Mouse (Mus musculus): ENCODE results near the gene Rhbdf1. TPM values are rescaled to one million over a fixed set of nuclear protein-coding genes. Genes with fewer than 3 reads are reported as not detected.

The Rhbdf1 gene
- 10 to 100 TPM; 17.9 to 19.9 TPM for total RNA-seq (2021)
- long read RNA-seq, experiment 1, partial matches to known transcripts: 1 of 42 reads
- long read RNA-seq, experiment 1, other reads (novel, unspliced or antisense): 38 of 42 reads
- long read RNA-seq, experiment 2, transcript Rhbdf1-201 (18 exons, 2,946 nt): major isoform, 7 of 31 reads
- long read RNA-seq, experiment 2, partial matches to known transcripts: 4 of 31 reads
- long read RNA-seq, experiment 2, other reads (novel, unspliced or antisense): 20 of 31 reads

DNA sequence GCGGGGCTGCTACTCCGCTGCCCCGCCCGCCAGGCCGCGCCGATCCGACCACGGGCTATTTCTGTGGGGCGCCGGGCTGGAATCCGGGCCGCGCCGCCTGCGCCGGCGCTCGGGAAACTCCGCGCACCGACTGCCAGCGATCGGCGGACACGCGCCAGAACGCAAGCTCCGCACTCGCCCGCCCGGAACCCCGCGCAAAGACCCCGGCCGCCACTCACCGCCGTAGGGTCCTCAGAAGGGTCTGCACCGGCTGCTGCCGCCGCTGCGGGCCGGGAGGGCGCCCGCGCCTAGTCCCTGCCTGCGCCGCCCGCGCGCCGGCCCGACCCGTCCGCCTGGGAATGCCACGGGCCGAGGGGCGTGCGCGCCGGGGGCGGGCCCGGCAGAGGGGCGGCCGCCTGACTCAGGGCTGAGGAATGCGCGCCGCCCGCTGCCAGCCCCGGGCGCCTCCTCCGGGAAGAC lies at the start of gene Rhbdf1:
Rhbdf1 (minus strand) TSS at position 350 of the 459 bp plus-strand sequence.
- intact Hi-C loops (cut with DNase I): no loop called here
- TF ChIP-seq CTCF (IDR thresholded peaks at IDR 0.05): no peak
- peak; percentile 88 for DNase-seq
- peak within 1 kb of the TSS; percentile 98 for H3K4me3 ChIP-seq
- H3K27ac ChIP-seq: peak within 1 kb of the TSS; percentile 95

DNA sequence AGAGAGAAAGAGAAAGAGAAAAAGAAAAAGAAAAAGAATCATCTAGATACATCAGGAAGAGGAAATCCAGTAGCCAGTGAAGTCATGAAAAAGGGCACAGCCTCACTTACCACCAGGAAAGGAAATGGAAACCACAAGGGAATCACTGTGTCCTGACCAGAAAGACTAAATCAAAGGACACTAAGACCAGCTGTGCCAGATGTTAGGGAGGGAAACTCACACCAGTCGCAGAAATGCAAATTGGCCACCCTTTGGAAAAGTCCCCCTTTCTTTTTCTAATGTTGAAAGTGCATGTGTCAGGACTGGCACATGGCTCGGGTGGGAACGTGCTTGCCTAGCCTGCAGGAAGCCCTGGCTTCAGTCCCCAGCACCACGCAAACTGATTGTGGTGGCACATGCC lies 49.1 kb upstream of the Rhbdf1 start:
- Histone ChIP-seq H3K4me3 (no peak overlapping the region), H3K27ac (no peak overlapping the region)
- TF ChIP-seq CTCF (IDR thresholded peaks at IDR 0.05): no peak
- intact Hi-C loops (cut with DNase I): no loop called here
- no peak for DNase-seq

DNA sequence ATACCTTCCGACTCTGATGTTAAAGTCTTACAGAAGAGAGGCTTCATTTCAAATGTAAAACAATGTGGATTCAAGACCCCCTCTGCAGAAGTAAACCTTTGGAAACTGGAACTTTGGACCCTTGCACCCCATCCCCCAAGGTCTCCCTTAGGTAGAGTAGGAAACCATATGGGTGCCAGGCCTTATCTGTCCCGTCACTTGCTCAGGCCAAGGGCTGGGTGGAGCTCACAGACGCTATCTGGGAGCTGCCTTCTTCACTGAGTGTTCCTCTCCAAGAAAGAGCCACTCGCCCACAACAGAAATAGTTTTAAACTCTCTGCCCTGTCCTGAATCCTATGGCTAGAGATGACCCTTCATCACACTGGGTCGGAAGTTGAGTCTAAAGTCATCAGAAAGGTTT lies 46.9 kb upstream of the Rhbdf1 start:
- TF ChIP-seq CTCF (IDR thresholded peaks at IDR 0.05): no peak
- no peak overlapping the region for H3K4me3 ChIP-seq
- intact Hi-C loops (cut with DNase I): no loop called here
- DNase-seq: no peak
- H3K27ac ChIP-seq: no peak overlapping the region

- H3K27ac ChIP-seq: peak overlapping the region; percentile 97
- no peak for DNase-seq
- intact Hi-C loops (cut with DNase I): no loop called here
- peak overlapping the region; percentile 81 for H3K4me3 ChIP-seq
- no peak for TF ChIP-seq CTCF (IDR thresholded peaks at IDR 0.05)
Observed at GRCm38 (mm10) chr11:32267964-32268363, 45.9 kb upstream of the Rhbdf1 start.

GRCm38 (mm10) chr11:32267188-32267884 lies 45.2 kb upstream of the Rhbdf1 start, which contains the start of gene Nprl3:
Gene Nprl3 (minus strand): TSS chr11:32267707.
- intact Hi-C loops (cut with DNase I): no loop called here
- no peak for TF ChIP-seq CTCF (IDR thresholded peaks at IDR 0.05)
- peak; percentile 99 for DNase-seq
- peak within 1 kb of the TSS; percentile 97 for H3K27ac ChIP-seq
- H3K4me3 ChIP-seq: peak within 1 kb of the TSS; percentile 81

DNA sequence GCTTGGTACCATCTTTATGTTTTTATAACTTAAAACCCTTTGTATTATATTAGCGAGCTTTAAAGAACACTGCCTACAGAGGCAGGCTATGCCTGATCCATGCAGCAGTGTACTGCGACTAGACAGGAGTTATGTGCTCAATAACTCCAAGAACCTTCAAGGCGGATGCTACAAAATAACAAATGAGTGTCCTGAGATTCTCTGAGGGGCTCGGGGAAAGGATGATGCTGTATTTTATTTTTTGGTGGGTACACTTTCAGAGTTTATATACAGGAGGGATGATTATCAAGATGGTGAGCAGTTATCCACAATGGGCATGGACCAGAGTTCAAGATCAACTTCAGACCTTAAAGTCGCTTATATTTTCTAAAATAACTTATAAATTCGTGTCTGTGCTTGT lies 44.7 kb upstream of the Rhbdf1 start:
- Histone ChIP-seq H3K27ac (peak overlapping the region; percentile 97), H3K4me3 (peak overlapping the region; percentile 81)
- no peak for DNase-seq
- intact Hi-C loops (cut with DNase I): no loop called here
- no peak for TF ChIP-seq CTCF (IDR thresholded peaks at IDR 0.05)

- no peak for TF ChIP-seq CTCF (IDR thresholded peaks at IDR 0.05)
- DNase-seq: no peak
- Histone ChIP-seq H3K4me3 (no peak overlapping the region; the same call in 1 of the 2 replicates), H3K27ac (no peak overlapping the region)
- intact Hi-C loops (cut with DNase I): no loop called here
Observed at GRCm38 (mm10) chr11:32266194-32266593, 44.1 kb upstream of the Rhbdf1 start.

DNA sequence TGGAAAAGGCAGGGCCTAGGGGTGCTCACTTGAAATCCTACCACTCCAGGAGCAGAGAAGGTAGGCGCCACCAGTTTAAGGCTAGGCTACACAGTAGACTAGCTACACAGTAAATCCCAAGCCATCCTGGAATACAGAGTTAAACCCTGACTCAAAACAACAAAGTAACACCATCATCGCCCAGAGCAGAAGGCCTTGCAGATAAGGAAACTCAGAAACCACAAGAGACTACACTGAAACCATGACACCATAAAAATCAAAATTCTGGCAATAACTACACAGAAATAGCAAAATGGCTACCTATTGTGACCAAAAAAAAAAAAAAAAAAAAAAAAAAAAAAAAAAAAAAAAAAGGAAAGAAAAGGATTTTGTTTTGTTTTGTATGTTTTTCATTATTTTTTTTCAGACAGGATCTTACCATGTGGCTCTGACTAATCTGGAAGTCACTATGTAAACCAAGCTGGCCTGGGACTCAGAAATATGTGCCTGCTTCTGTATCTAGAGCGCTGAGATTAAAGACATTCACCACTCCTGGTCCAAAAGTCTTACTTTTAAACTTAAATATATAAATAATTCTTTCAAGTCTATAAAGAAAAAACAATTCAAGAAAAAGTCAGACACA lies 43.1 kb upstream of the Rhbdf1 start:
- TF ChIP-seq CTCF (IDR thresholded peaks at IDR 0.05): no peak
- intact Hi-C loops (cut with DNase I): no loop called here
- no peak overlapping the region for H3K27ac ChIP-seq
- H3K4me3 ChIP-seq: no peak overlapping the region
- DNase-seq: no peak

GRCm38 (mm10) chr11:32262674-32263415 lies 40.7 kb upstream of the Rhbdf1 start:
- DNase-seq: no peak
- H3K4me3 ChIP-seq: no peak overlapping the region
- intact Hi-C loops (cut with DNase I): no loop called here
- no peak overlapping the region for H3K27ac ChIP-seq
- no peak for TF ChIP-seq CTCF (IDR thresholded peaks at IDR 0.05)

GRCm38 (mm10) chr11:32256566-32256965 lies 34.5 kb upstream of the Rhbdf1 start:
- intact Hi-C loops (cut with DNase I): no loop called here
- no peak for TF ChIP-seq CTCF (IDR thresholded peaks at IDR 0.05)
- Histone ChIP-seq H3K4me3 (no peak overlapping the region), H3K27ac (no peak overlapping the region)
- no peak for DNase-seq

DNA sequence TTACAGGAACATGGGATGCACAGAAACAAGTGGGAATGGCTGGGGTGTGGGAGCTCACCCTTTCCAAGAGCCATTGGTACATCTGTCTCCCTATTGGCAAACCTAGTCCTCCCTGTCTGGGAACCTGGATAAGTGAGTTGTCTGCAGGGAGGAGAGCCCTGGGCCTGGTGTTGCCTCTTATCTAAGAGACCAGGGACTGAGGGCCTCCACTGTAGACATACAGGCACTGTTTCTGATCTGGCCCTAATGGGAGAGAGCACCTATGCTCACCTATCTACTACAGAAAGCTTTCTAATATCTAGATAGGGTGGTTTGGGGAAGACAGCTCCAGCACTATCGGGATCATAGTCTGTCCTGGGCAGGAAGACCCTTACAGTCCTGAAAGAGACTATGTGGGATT lies 34.0 kb upstream of the Rhbdf1 start:
- intact Hi-C loops (cut with DNase I): no loop called here
- no peak overlapping the region for H3K4me3 ChIP-seq
- H3K27ac ChIP-seq: no peak overlapping the region
- no peak for TF ChIP-seq CTCF (IDR thresholded peaks at IDR 0.05)
- DNase-seq: no peak

DNA sequence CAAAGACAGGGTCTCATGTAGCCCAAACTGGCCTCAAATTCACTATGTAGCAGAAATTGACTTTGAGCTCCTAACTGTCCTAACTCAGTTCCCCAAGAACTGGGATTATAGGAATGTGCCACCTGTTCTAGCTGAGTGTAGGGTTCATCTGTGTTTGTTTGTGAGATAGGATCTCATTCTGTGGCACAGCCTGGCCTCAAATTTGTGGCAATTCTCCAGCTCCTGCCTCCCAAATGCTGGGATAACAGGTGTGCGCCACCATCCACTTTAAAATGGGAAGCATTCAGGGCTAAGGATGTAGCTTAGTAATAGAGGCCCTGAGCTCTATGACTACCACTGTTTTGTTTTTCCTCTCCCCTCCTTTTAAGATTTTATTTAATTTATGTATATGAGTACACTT lies 31.0 kb upstream of the Rhbdf1 start:
- intact Hi-C loops (cut with DNase I): no loop called here
- Histone ChIP-seq H3K27ac (no peak overlapping the region), H3K4me3 (no peak overlapping the region)
- TF ChIP-seq CTCF (IDR thresholded peaks at IDR 0.05): no peak
- DNase-seq: no peak

Data from gastrocnemius, adult 2 months (tissue).